Mouse (Mus musculus) testis, adult 2 months (tissue): ENCODE results near the gene Ints13. TPM values are rescaled to one million over a fixed set of nuclear protein-coding genes. Genes with fewer than 3 reads are reported as not detected.

ENCODE experiments used
- H3K27ac ChIP-seq: fragments of 200-500 bp; 2 replicates; pipeline ENCODE4 v1.5.1; 2012; ENCODE audit warnings: low read depth, low read length; ENCODE audit not compliant: control insufficient read depth, insufficient read depth
- H3K27me3 ChIP-seq: fragments of 200-500 bp; 2 replicates; pipeline ENCODE4 v1.6.1; 2012; ENCODE audit warnings: mild to moderate bottlenecking, low read length, moderate library complexity; ENCODE audit not compliant: control insufficient read depth, insufficient read depth
- H3K36me3 ChIP-seq: fragments of 200-500 bp; 2 replicates; pipeline ENCODE4 v1.6.1; 2012; ENCODE audit warnings: mild to moderate bottlenecking, low read length; ENCODE audit not compliant: control insufficient read depth, insufficient read depth
- H3K4me1 ChIP-seq: fragments of 200-500 bp; 2 replicates; pipeline ENCODE4 v1.6.1; 2012; ENCODE audit warnings: low read length; ENCODE audit not compliant: control insufficient read depth, insufficient read depth
- H3K4me3 ChIP-seq: fragments of 200-500 bp; 2 replicates; pipeline ENCODE4 v1.5.1; 2012; ENCODE audit warnings: low read depth, mild to moderate bottlenecking, low read length, moderate library complexity, mixed read lengths; ENCODE audit not compliant: control insufficient read depth
- CTCF ChIP-seq: fragments of 200-500 bp; IDR thresholded peaks from 2 replicates; pipeline ENCODE4 v1.5.1; 2012; ENCODE audit warnings: low read depth, mild to moderate bottlenecking, inconsistent platforms, low read length, moderate library complexity; ENCODE audit not compliant: control insufficient read depth, insufficient read depth, insufficient replicate concordance
- POLR2A ChIP-seq: fragments of 200-500 bp; IDR thresholded peaks from 2 replicates; pipeline ENCODE4 v1.6.1; 2012; ENCODE audit warnings: low read depth, mild to moderate bottlenecking, inconsistent platforms, low read length, moderate library complexity; ENCODE audit not compliant: control insufficient read depth
- polyA plus RNA-seq: library from polyadenylated mRNA; depleted of rRNA; stranded (reverse); fragments of >200 nt; gene quantifications from 2 replicates; pipeline ENCODE4 v1.2.3, GENCODE M21; 2012; rRNA removed

The Ints13 gene
- polyA plus RNA-seq, 1 experiment, result 41.8 TPM

DNA sequence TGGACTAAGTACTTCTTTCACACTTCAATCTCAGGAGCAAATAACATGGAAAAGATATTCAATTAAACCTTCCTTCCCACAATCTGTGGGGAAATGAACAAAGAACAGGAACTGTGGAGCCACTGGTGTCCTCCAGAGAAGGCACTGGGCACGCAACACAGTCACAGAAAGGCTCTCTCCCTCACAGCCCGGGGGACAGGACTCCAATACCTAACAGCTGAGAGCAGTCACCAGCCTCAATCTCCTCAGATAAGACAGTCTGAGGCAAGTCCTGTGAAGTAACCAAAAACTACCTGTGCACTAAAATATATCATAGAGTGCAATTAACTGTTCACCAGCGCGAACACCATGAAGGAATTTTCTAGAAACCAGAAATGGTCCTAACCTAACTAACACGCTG, 76.9 kb downstream of the Ints13 start:
- no peak overlapping the region for H3K4me3 ChIP-seq
- no peaks in the 10 kb centered on the region for H3K36me3 ChIP-seq
- TF ChIP-seq CTCF (no peak), POLR2A (no peak)
- peaks cover 9% of the 10 kb centered on the region for H3K4me1 ChIP-seq
- no peak overlapping the region for H3K27ac ChIP-seq
- no peaks in the 10 kb centered on the region for H3K27me3 ChIP-seq

- Histone ChIP-seq H3K27me3 (no peaks in the 10 kb centered on the region), H3K36me3 (no peaks in the 10 kb centered on the region), H3K4me1 (peaks cover 9% of the 10 kb centered on the region), H3K27ac (no peak overlapping the region), H3K4me3 (no peak overlapping the region)
- TF ChIP-seq CTCF, result no peak
- TF ChIP-seq POLR2A, result no peak
These were observed 77.4 kb downstream of the Ints13 start for GRCm38 (mm10) chr6:146500206-146500605.

Other genes with a start within 250 kb of the Ints13 start
- 5.5 and 6.9 TPM in 2 replicates for gene Itpr2, start 75.6 kb downstream of the Ints13 start, polyA plus RNA-seq
- gene Fgfr1op2, start 632 bp downstream of the Ints13 start, polyA plus RNA-seq, result 154 and 181 TPM in 2 replicates
- 50.0 and 58.3 TPM in 2 replicates for gene Med21, start 64.7 kb upstream of the Ints13 start, polyA plus RNA-seq
- 4.8 and 6.5 TPM in 2 replicates for gene Tm7sf3, start 65.0 kb upstream of the Ints13 start, polyA plus RNA-seq
- gene Stk38l, start 147.2 kb upstream of the Ints13 start, polyA plus RNA-seq, result 2.7 and 3.8 TPM in 2 replicates
- gene Arntl2, start 218.2 kb upstream of the Ints13 start, polyA plus RNA-seq, result 2.7 and 3.0 TPM in 2 replicates